Mouse (Mus musculus): ENCODE results near the gene Celsr1. TPM values are rescaled to one million over a fixed set of nuclear protein-coding genes. Genes with fewer than 3 reads are reported as not detected.

Celsr1 gene
- polyA plus RNA-seq, 1 experiment, result 0.16 TPM

GRCm38 (mm10) chr15:85858980-85859489 is 174.5 kb downstream of the Celsr1 start:
- peaks cover 30% of the 10 kb centered on the region for H3K36me3 ChIP-seq (ENCODE audit: control insufficient read depth, insufficient read depth)
- H3K79me3 ChIP-seq (ENCODE audit: low read depth), result peaks cover 35% of the 10 kb centered on the region
- H3K4me3 ChIP-seq (ENCODE audit: insufficient read depth, poor library complexity, severe bottlenecking), result peak overlapping the region; percentile 99
- no peak for TF ChIP-seq CTCF (IDR thresholded peaks at IDR 0.05; ENCODE audit: control insufficient read depth, insufficient read depth, insufficient read length)
- no peak for TF ChIP-seq MYOD1 (IDR thresholded peaks at IDR 0.05; ENCODE audit: control insufficient read depth, insufficient read length, low read depth)
- TF ChIP-seq MYOG (IDR thresholded peaks at IDR 0.05; ENCODE audit: control insufficient read depth, extremely low read depth, insufficient read length), result no peak
- no peak for TF ChIP-seq MAX (IDR thresholded peaks at IDR 0.05)
- TF ChIP-seq FOSL1 (IDR thresholded peaks at IDR 0.05; ENCODE audit: insufficient read depth, low read length, poor library complexity, severe bottlenecking), result no peak
- no peak for TF ChIP-seq USF1 (IDR thresholded peaks at IDR 0.05; ENCODE audit: low read depth)
- TF ChIP-seq CEBPB (IDR thresholded peaks at IDR 0.05; ENCODE audit: low read depth), result no peak
- H3K27me3 ChIP-seq (ENCODE audit: control insufficient read depth, insufficient read depth, insufficient read length), result peaks cover 30% of the 10 kb centered on the region
- H3ac ChIP-seq (ENCODE audit: control insufficient read depth, insufficient read length, low read depth), result peak overlapping the region; percentile 87
- H3K79me2 ChIP-seq (ENCODE audit: control insufficient read depth, insufficient read depth), result peaks cover 47% of the 10 kb centered on the region

GRCm38 (mm10) chr15:85851656-85852392 is 181.8 kb downstream of the Celsr1 start:
- Histone ChIP-seq H3K79me3 (ENCODE audit: low read depth) (no peaks in the 10 kb centered on the region), H3K36me3 (ENCODE audit: control insufficient read depth, insufficient read depth) (no peaks in the 10 kb centered on the region), H3K27me3 (ENCODE audit: control insufficient read depth, insufficient read depth, insufficient read length) (peaks cover 75% of the 10 kb centered on the region), H3ac (ENCODE audit: control insufficient read depth, insufficient read length, low read depth) (no peak overlapping the region), H3K4me3 (ENCODE audit: insufficient read depth, poor library complexity, severe bottlenecking) (no peak overlapping the region), H3K79me2 (ENCODE audit: control insufficient read depth, insufficient read depth) (no peaks in the 10 kb centered on the region)
- no peak for TF ChIP-seq CTCF (IDR thresholded peaks at IDR 0.05; ENCODE audit: control insufficient read depth, insufficient read depth, insufficient read length)
- TF ChIP-seq MYOG (IDR thresholded peaks at IDR 0.05; ENCODE audit: control insufficient read depth, extremely low read depth, insufficient read length), result no peak
- no peak for TF ChIP-seq USF1 (IDR thresholded peaks at IDR 0.05; ENCODE audit: low read depth)
- TF ChIP-seq MYOD1 (IDR thresholded peaks at IDR 0.05; ENCODE audit: control insufficient read depth, insufficient read length, low read depth), result no peak
- no peak for TF ChIP-seq FOSL1 (IDR thresholded peaks at IDR 0.05; ENCODE audit: insufficient read depth, low read length, poor library complexity, severe bottlenecking)
- TF ChIP-seq CEBPB (IDR thresholded peaks at IDR 0.05; ENCODE audit: low read depth), result no peak

Other genes with a start within 250 kb of the Celsr1 start
- 17.0 TPM for gene Cdpf1, start 222.1 kb downstream of the Celsr1 start, polyA plus RNA-seq (2012; fragmentation: generic; extraction: Trizol)
- gene Pkdrej, start 212.0 kb downstream of the Celsr1 start, polyA plus RNA-seq (2012; fragmentation: generic; extraction: Trizol), result not detected
- 0.07 TPM for gene Ttc38, start 201.5 kb downstream of the Celsr1 start, polyA plus RNA-seq (2012; fragmentation: generic; extraction: Trizol)
- 60.7 TPM for gene Gtse1, start 174.0 kb downstream of the Celsr1 start, polyA plus RNA-seq (2012; fragmentation: generic; extraction: Trizol)
- 10.4 TPM for gene Trmu, start 154.5 kb downstream of the Celsr1 start, polyA plus RNA-seq (2012; fragmentation: generic; extraction: Trizol)
- 36.2 TPM for gene Gramd4, start 23.9 kb upstream of the Celsr1 start, polyA plus RNA-seq (2012; fragmentation: generic; extraction: Trizol)
- gene Cerk, start 152.4 kb upstream of the Celsr1 start, polyA plus RNA-seq (2012; fragmentation: generic; extraction: Trizol), result 18.1 TPM
- gene Tbc1d22a, start 180.7 kb upstream of the Celsr1 start, polyA plus RNA-seq (2012; fragmentation: generic; extraction: Trizol), result 19.7 TPM

Measured in C2C12 (cell line).